Mouse (Mus musculus) neutrophil, adult 5-6 weeks (primary cell): ENCODE results near the gene Cltrn. TPM values are rescaled to one million over a fixed set of nuclear protein-coding genes. Genes with fewer than 3 reads are reported as not detected.

Experiments
- ATAC-seq: fragments of 151-379, 151-347 bp; 2 replicates; pipeline ENCODE4 v1.8.0; 2017; ENCODE audit warnings: mild to moderate bottlenecking, moderate TSS enrichment; ENCODE audit not compliant: insufficient number of reproducible peaks, poor library complexity, low FRiP score, severe bottlenecking; ENCODE audit errors: extremely low read depth
- total RNA-seq: library from RNA; stranded (forward); fragments of 200-1000 nt; gene quantifications from 2 replicates; pipeline ENCODE4 v1.2.3, GENCODE M21; 2017

Gene Cltrn
- not detected in 2 replicates for total RNA-seq

GRCm38 (mm10) chrX:164088582-164088981, at the start of gene Cltrn:
TSS of gene Cltrn (plus strand) at chrX:164088830.
- no peak for ATAC-seq

- ATAC-seq = no peak
Observed at GRCm38 (mm10) chrX:164038882-164039281, 49.7 kb upstream of the Cltrn start.

- ATAC-seq = no peak
Observed at GRCm38 (mm10) chrX:164042069-164042468, 46.6 kb upstream of the Cltrn start.

- no peak for ATAC-seq
Observed at GRCm38 (mm10) chrX:164046736-164047135, 41.9 kb upstream of the Cltrn start.

- no peak for ATAC-seq
Observed at GRCm38 (mm10) chrX:164055726-164056125, 32.9 kb upstream of the Cltrn start.

GRCm38 (mm10) chrX:164058523-164058922, 30.1 kb upstream of the Cltrn start:
- ATAC-seq = no peak

- ATAC-seq = no peak
Observed at GRCm38 (mm10) chrX:164059070-164059469, 29.6 kb upstream of the Cltrn start.

- peak; percentile 96 for ATAC-seq
Observed at GRCm38 (mm10) chrX:164066185-164066584, 22.4 kb upstream of the Cltrn start.

GRCm38 (mm10) chrX:164068968-164069367, 19.7 kb upstream of the Cltrn start:
- no peak for ATAC-seq

GRCm38 (mm10) chrX:164076040-164076775, 12.4 kb upstream of the Cltrn start, which contains the start of gene Siah1b:
TSS of gene Siah1b (minus strand) at chrX:164076493.
- ATAC-seq = peak; percentile 98

GRCm38 (mm10) chrX:164082030-164082429, 6.6 kb upstream of the Cltrn start:
- ATAC-seq = no peak

GRCm38 (mm10) chrX:164089916-164090315, 1.3 kb downstream of the Cltrn start:
- no peak for ATAC-seq

GRCm38 (mm10) chrX:164092300-164093169, 3.9 kb downstream of the Cltrn start:
- no peak for ATAC-seq

GRCm38 (mm10) chrX:164093435-164093834, 4.8 kb downstream of the Cltrn start:
- ATAC-seq = no peak

- no peak for ATAC-seq
Observed at GRCm38 (mm10) chrX:164095838-164096237, 7.2 kb downstream of the Cltrn start.

- no peak for ATAC-seq
Observed at GRCm38 (mm10) chrX:164101483-164101882, 12.9 kb downstream of the Cltrn start.

- ATAC-seq = no peak
Observed at GRCm38 (mm10) chrX:164102198-164102597, 13.6 kb downstream of the Cltrn start.

GRCm38 (mm10) chrX:164102656-164103055, 14.0 kb downstream of the Cltrn start:
- ATAC-seq = no peak

GRCm38 (mm10) chrX:164111146-164111545, 22.5 kb downstream of the Cltrn start:
- ATAC-seq = no peak

- ATAC-seq = no peak
Observed at GRCm38 (mm10) chrX:164113744-164114143, 25.1 kb downstream of the Cltrn start.
